Mouse (Mus musculus) CH12.LX (cell line): Measurements from ENCODE around the gene Mfsd11. TPM values are rescaled to one million over a fixed set of nuclear protein-coding genes. Genes with fewer than 3 reads are reported as not detected.

Experiments
- DNase-seq: peaks from one replicate; pipeline ENCODE4 v3.0.0-alpha.2; 2013; ENCODE audit errors: extremely low read depth
- H3K27ac ChIP-seq: 2 replicates; pipeline ENCODE4 v1.5.1; 2012; ENCODE audit warnings: low read depth, mild to moderate bottlenecking, control low read depth, moderate library complexity; ENCODE audit not compliant: insufficient read depth
- H3K27me3 ChIP-seq: replicated peaks from 2 replicates; pipeline ENCODE3; 2012; ENCODE audit warnings: inconsistent platforms
- H3K36me3 ChIP-seq, 2 experiments: replicated peaks in 1 of 2; 2 replicates each; pipeline versions ENCODE3 to v1.6.1; 2012; ENCODE audit warnings: inconsistent platforms in 1 of 2, low read length in 1 of 2, mild to moderate bottlenecking in 1 of 2, mixed read lengths in 1 of 2, moderate library complexity in 1 of 2; ENCODE audit not compliant: control insufficient read depth in 1 of 2, insufficient read depth in 1 of 2
- H3K4me1 ChIP-seq, 2 experiments: 2 replicates each; pipeline ENCODE4 v1.6.1; 2012; ENCODE audit warnings: inconsistent platforms in 1 of 2, moderate library complexity in 1 of 2; ENCODE audit not compliant: insufficient read depth in 2 of 2, control insufficient read depth in 1 of 2
- H3K4me2 ChIP-seq: 2 replicates; pipeline ENCODE4 v1.6.1; 2012; ENCODE audit warnings: low read depth, mild to moderate bottlenecking, control low read depth; ENCODE audit not compliant: poor library complexity, insufficient read depth, severe bottlenecking
- H3K4me3 ChIP-seq, 3 experiments: fragments of 150-350 bp in 1 of 3; sonication (generic) in 1 of 3; replicated peaks in 1 of 3; 2 replicates each; pipeline versions ENCODE3 to v1.5.1; 2011 to 2012; ENCODE audit warnings: low read depth in 2 of 3, low read length in 2 of 3, mild to moderate bottlenecking in 2 of 3, moderate library complexity in 2 of 3, control low read depth in 1 of 3, improper control_type of control experiment in 1 of 3, inconsistent platforms in 1 of 3, mixed read lengths in 1 of 3; ENCODE audit not compliant: poor library complexity in 1 of 3
- H3K79me2 ChIP-seq: replicated peaks from 2 replicates; pipeline ENCODE4 v1.6.1; 2012; ENCODE audit warnings: mild to moderate bottlenecking, moderate library complexity; ENCODE audit not compliant: control insufficient read depth, poor library complexity, insufficient read depth, severe bottlenecking; ENCODE audit errors: extremely low read depth
- H3K9ac ChIP-seq: 2 replicates; pipeline ENCODE4 v1.6.1; 2012; ENCODE audit warnings: low read depth, mild to moderate bottlenecking, control low read depth, moderate library complexity; ENCODE audit not compliant: insufficient read depth
- H3K9me3 ChIP-seq: replicated peaks from 2 replicates; pipeline ENCODE3; 2012; ENCODE audit warnings: low read length, inconsistent platforms, mixed read lengths
- CHD1 ChIP-seq: IDR thresholded peaks from 2 replicates; pipeline ENCODE4 v1.6.1; 2012; ENCODE audit warnings: low read depth, low read length, improper control_type of control experiment, inconsistent platforms
- CHD2 ChIP-seq: IDR thresholded peaks from 2 replicates; pipeline ENCODE4 v1.6.1; 2011; ENCODE audit warnings: low read length, improper control_type of control experiment
- EP300 ChIP-seq: IDR thresholded peaks from 2 replicates; pipeline ENCODE4 v1.6.1; 2011; ENCODE audit warnings: low read length, improper control_type of control experiment
- GABPA ChIP-seq: IDR thresholded peaks from 2 replicates; pipeline ENCODE4 v1.6.1; 2012; ENCODE audit warnings: low read depth, low read length, improper control_type of control experiment, inconsistent platforms; ENCODE audit not compliant: insufficient replicate concordance
- JUN ChIP-seq: IDR thresholded peaks from 2 replicates; pipeline ENCODE4 v1.6.1; 2011; ENCODE audit warnings: low read depth, mild to moderate bottlenecking, low read length, improper control_type of control experiment, moderate library complexity; ENCODE audit not compliant: insufficient read depth
- KAT2A ChIP-seq: IDR thresholded peaks from 2 replicates; pipeline ENCODE4 v1.6.1; 2012; ENCODE audit warnings: low read length, improper control_type of control experiment, inconsistent platforms; ENCODE audit not compliant: insufficient replicate concordance
- MAX ChIP-seq: IDR thresholded peaks from 2 replicates; pipeline ENCODE4 v1.6.1; 2011; ENCODE audit warnings: low read length, improper control_type of control experiment
- MAZ ChIP-seq: IDR thresholded peaks from 2 replicates; pipeline ENCODE4 v1.6.1; 2012; ENCODE audit warnings: low read depth, mild to moderate bottlenecking, inconsistent platforms, low read length, improper control_type of control experiment, moderate library complexity
- NELFE ChIP-seq: IDR thresholded peaks from 2 replicates; pipeline ENCODE4 v1.6.1; 2011; ENCODE audit warnings: low read depth, low read length, improper control_type of control experiment
- PAX5 ChIP-seq: IDR thresholded peaks from 2 replicates; pipeline ENCODE4 v1.6.1; 2012; ENCODE audit warnings: low read length, inconsistent platforms, mixed read lengths
- SIN3A ChIP-seq: IDR thresholded peaks from 2 replicates; pipeline ENCODE4 v1.6.1; 2012; ENCODE audit warnings: low read length, improper control_type of control experiment, inconsistent platforms
- TBP ChIP-seq: conservative IDR thresholded peaks from 2 replicates; pipeline ENCODE4 v1.6.1; 2011; ENCODE audit warnings: low read depth, low read length, improper control_type of control experiment
- UBTF ChIP-seq: IDR thresholded peaks from 2 replicates; pipeline ENCODE4 v1.6.1; 2012; ENCODE audit warnings: low read depth, mild to moderate bottlenecking, inconsistent platforms, low read length, improper control_type of control experiment, moderate library complexity
- USF1 ChIP-seq: IDR thresholded peaks from 2 replicates; pipeline ENCODE4 v1.6.1; 2014; ENCODE audit warnings: low read depth, mild to moderate bottlenecking, inconsistent platforms, low read length, improper control_type of control experiment
- ZC3H11A ChIP-seq: IDR thresholded peaks from 2 replicates; pipeline ENCODE4 v1.6.1; 2012; ENCODE audit warnings: low read depth, mild to moderate bottlenecking, inconsistent platforms, low read length, improper control_type of control experiment
- ZKSCAN1 ChIP-seq: IDR thresholded peaks from 2 replicates; pipeline ENCODE4 v1.6.1; 2012; ENCODE audit warnings: low read depth, inconsistent platforms, low read length, improper control_type of control experiment, borderline replicate concordance
- dilution Hi-C: fragments of 300-500 bp; cut with MboI; formaldehyde crosslinking; loops from 2 replicates; pipeline ENCODE4 v1.14.3; 2020; ENCODE audit warnings: low sequenced_read_pairs; ENCODE audit not compliant: extremely low pct_unique_long_range_greater_than_20kb, extremely low pct_ligation_motif_present
- in situ Hi-C: fragments of 300-500 bp; cut with MboI; formaldehyde crosslinking; loops from 3 replicates; pipeline ENCODE4 v1.14.3; 2019; ENCODE audit warnings: low sequenced_read_pairs, low pct_ligation_motif_present, low pct_unique_long_range_greater_than_20kb, mixed read lengths
- polyA plus RNA-seq: library from polyadenylated mRNA; unstranded; fragments of >175 nt; gene quantifications from 2 replicates; pipeline ENCODE4 v1.2.1, GENCODE M21; 2012; ENCODE audit warnings: low read depth; ENCODE audit not compliant: insufficient read length
- total RNA-seq, 2 experiments: library from RNA; depleted of rRNA; stranded (reverse); fragments of 300-350 nt in 1 of 2; fragments of >200 nt in 1 of 2; gene quantifications; 2 replicates each; pipeline ENCODE4 v1.2.3; 2012 to 2014

Mfsd11 gene
- total and polyA plus RNA-seq, 3 experiments: 4.1 to 17.7 (median 13.2) TPM

GRCm38 (mm10) chr11:116914267-116914885 is 62.1 kb downstream of the Mfsd11 start:
- no peak overlapping the region for H3K27ac ChIP-seq
- peaks cover 10% of the 10 kb centered on the region for H3K9me3 ChIP-seq
- DNase-seq: no peak
- no peaks in the 10 kb centered on the region for H3K79me2 ChIP-seq
- no peaks in the 10 kb centered on the region for H3K4me1 ChIP-seq
- TF ChIP-seq CHD1 (no peak), MAZ (no peak), USF1 (no peak), ZC3H11A (no peak), SIN3A (no peak), UBTF (no peak), EP300 (no peak), CHD2 (no peak), TBP (no peak)
- dilution Hi-C loops (no loop called here), in situ Hi-C loops (no loop called here)
- H3K27me3 ChIP-seq: peaks cover 70% of the 10 kb centered on the region
- H3K9ac ChIP-seq: no peak overlapping the region
- H3K4me2 ChIP-seq: no peak overlapping the region
- no peak overlapping the region for H3K4me3 ChIP-seq
- no peaks in the 10 kb centered on the region for H3K36me3 ChIP-seq

GRCm38 (mm10) chr11:116915241-116915640 is 63.0 kb downstream of the Mfsd11 start:
- Histone ChIP-seq H3K9me3 (peaks cover 17% of the 10 kb centered on the region), H3K27me3 (peaks cover 68% of the 10 kb centered on the region), H3K36me3 (no peaks in the 10 kb centered on the region), H3K79me2 (no peaks in the 10 kb centered on the region)
- dilution Hi-C loops: no loop called here
- TF ChIP-seq NELFE (no peak), MAX (no peak), CHD2 (no peak), ZKSCAN1 (no peak), PAX5 (no peak), GABPA (no peak), ZC3H11A (no peak), KAT2A (no peak), JUN (no peak)
- TF ChIP-seq, all 38 proteins: peak for 0
- in situ Hi-C loops: no loop called here
- H3K27ac ChIP-seq: no peak overlapping the region
- H3K9ac ChIP-seq: no peak overlapping the region
- no peak for DNase-seq
- no peak overlapping the region for H3K4me2 ChIP-seq
- no peaks in the 10 kb centered on the region for H3K4me1 ChIP-seq
- no peak overlapping the region for H3K4me3 ChIP-seq
